27 mouse cellular contexts compared by ENCODE assay signal in the genomic region with DNA sequence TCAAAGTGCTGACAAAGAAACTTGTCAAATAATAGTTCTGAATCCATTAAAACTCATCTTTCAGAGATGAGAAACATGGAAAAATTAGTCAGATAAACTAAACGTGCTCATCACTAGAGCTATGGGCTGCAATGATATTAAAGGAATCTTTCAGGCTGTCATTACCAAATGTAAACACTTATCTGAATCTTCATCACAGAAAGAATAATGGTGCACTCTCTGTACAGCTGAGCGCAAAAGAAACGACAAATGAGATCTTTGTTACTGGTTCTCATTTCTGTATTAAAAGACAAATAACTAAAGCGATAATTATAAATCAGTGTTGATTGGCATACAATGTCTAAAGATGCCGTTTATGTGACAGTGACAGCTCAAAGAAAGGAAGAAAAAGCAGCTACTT.
"Had no signal": no experiment of that assay in that cellular context is flagged by ENCODE, and none has a peak within 500 bp of the region (broad histone marks: within the 10 kb centered on the region; RNA-seq: fewer than 3 reads in every experiment).

No protein-coding gene starts in this region.

- H3K4me1 ChIP-seq: heart, embryonic 10.5 days; heart, embryonic 12.5 days; hindbrain, embryonic 10.5 days; hindbrain, embryonic 12.5 days; kidney, embryonic 15.5 days; limb, embryonic 13.5 days; limb, embryonic 15.5 days; liver, embryonic 12.5 days had no signal

- H3K9ac ChIP-seq: heart, embryonic 12.5 days; hindbrain, embryonic 12.5 days; hindbrain, embryonic 14.5 days; kidney, embryonic 15.5 days; limb, embryonic 13.5 days; limb, embryonic 15.5 days; liver, embryonic 12.5 days; liver, embryonic 14.5 days had no signal

- H3K27ac ChIP-seq: gastrocnemius, adult 2 months; heart, embryonic 10.5 days; hindbrain, embryonic 10.5 days; hindbrain, embryonic 12.5 days; hindbrain, embryonic 14.5 days; kidney, embryonic 15.5 days; kidney, postnatal 0 days; limb, embryonic 13.5 days; limb, embryonic 15.5 days; liver, embryonic 12.5 days; liver, embryonic 14.5 days had no signal

- H3K4me3 ChIP-seq: gastrocnemius, adult 2 months; heart, embryonic 10.5 days; heart, embryonic 12.5 days; hindbrain, embryonic 10.5 days; hindbrain, embryonic 12.5 days; kidney, embryonic 15.5 days; limb, embryonic 13.5 days; limb, embryonic 15.5 days; liver, embryonic 12.5 days had no signal

- H3K27me3 ChIP-seq: heart, embryonic 12.5 days; hindbrain, embryonic 12.5 days; kidney, embryonic 15.5 days; limb, embryonic 13.5 days; limb, embryonic 15.5 days; liver, embryonic 12.5 days had no signal

- H3K9me3 ChIP-seq: heart, embryonic 10.5 days; heart, embryonic 12.5 days; hindbrain, embryonic 10.5 days; hindbrain, embryonic 12.5 days; kidney, embryonic 15.5 days; limb, embryonic 13.5 days; limb, embryonic 15.5 days had no signal

- H3K4me2 ChIP-seq: heart, embryonic 12.5 days; hindbrain, embryonic 12.5 days; hindbrain, embryonic 14.5 days; kidney, embryonic 15.5 days; limb, embryonic 13.5 days; limb, embryonic 15.5 days; liver, embryonic 12.5 days had no signal

- DNase-seq: gastrocnemius, adult 2 months; gastrocnemius, postnatal 10 days; gastrocnemius, postnatal 25 days; heart, adult 18-20 months; heart, postnatal 10 days; heart, postnatal 4 days; kidney, adult 11 months; kidney, adult 2 months; kidney, adult 9 months; kidney, postnatal 14 days; kidney, postnatal 36 days; layer of hippocampus, adult 9-11 months; layer of hippocampus, postnatal 36 days; left cerebral cortex, postnatal 4 days had no signal

- H3K36me3 ChIP-seq: heart, embryonic 10.5 days; heart, embryonic 12.5 days; hindbrain, embryonic 10.5 days; hindbrain, embryonic 12.5 days; kidney, embryonic 15.5 days; limb, embryonic 13.5 days; limb, embryonic 15.5 days; liver, embryonic 12.5 days had no signal

- ATAC-seq: hindbrain, embryonic 16.5 days; intestine, embryonic 16.5 days; liver, embryonic 12.5 days had no signal
